Mouse (Mus musculus): ENCODE results near the gene Zrsr1.

- TF ChIP-seq POLR2A (IDR thresholded peaks at IDR 0.05; ENCODE audit: control insufficient read depth in 1 of 2, insufficient read depth in 1 of 2, low read depth in 1 of 2, low read length in 2 of 2, poor library complexity in 1 of 2) (no peak), POLR2AphosphoS5 (IDR thresholded peaks at IDR 0.05; ENCODE audit: borderline replicate concordance, low read depth, low read length) (no peak), CTCF (IDR thresholded peaks at IDR 0.05 in 2 of 3, conservative IDR thresholded peaks at IDR 0.05 in 1 of 3; ENCODE audit: control insufficient read depth in 1 of 3, insufficient read depth in 1 of 3, low read depth in 2 of 3, low read length in 3 of 3, poor library complexity in 1 of 3, severe bottlenecking in 1 of 3) (no peak), EP300 (IDR thresholded peaks at IDR 0.05; ENCODE audit: low read depth in 1 of 2, low read length in 2 of 2) (no peak), ZKSCAN1 (IDR thresholded peaks at IDR 0.05; ENCODE audit: low read depth, low read length) (no peak), ZNF384 (IDR thresholded peaks at IDR 0.05; ENCODE audit: low read depth, low read length) (no peak), BHLHE40 (IDR thresholded peaks at IDR 0.05; ENCODE audit: borderline replicate concordance, low read depth, low read length) (no peak), ELF1 (IDR thresholded peaks at IDR 0.05; ENCODE audit: low read depth, low read length) (no peak), ETS1 (IDR thresholded peaks at IDR 0.05; ENCODE audit: low read depth, low read length) (no peak), USF1 (IDR thresholded peaks at IDR 0.05; ENCODE audit: low read depth, low read length) (no peak), KAT2A (conservative IDR thresholded peaks at IDR 0.05; ENCODE audit: low read depth, low read length) (no peak), RCOR1 (IDR thresholded peaks at IDR 0.05; ENCODE audit: low read depth, low read length) (no peak), GATA1 (IDR thresholded peaks at IDR 0.05; ENCODE audit: low read depth, low read length) (no peak)
Measured at GRCm38 (mm10) chr11:22962101-22962500, 9.7 kb upstream of the Zrsr1 start.

All from MEL (cell line).